Mouse (Mus musculus): Measurements from ENCODE around the gene 9430007A20Rik. TPM values are rescaled to one million over a fixed set of nuclear protein-coding genes. Genes with fewer than 3 reads are reported as not detected.

The 9430007A20Rik gene
- total RNA-seq (2023): not detected in 2 replicates

DNA sequence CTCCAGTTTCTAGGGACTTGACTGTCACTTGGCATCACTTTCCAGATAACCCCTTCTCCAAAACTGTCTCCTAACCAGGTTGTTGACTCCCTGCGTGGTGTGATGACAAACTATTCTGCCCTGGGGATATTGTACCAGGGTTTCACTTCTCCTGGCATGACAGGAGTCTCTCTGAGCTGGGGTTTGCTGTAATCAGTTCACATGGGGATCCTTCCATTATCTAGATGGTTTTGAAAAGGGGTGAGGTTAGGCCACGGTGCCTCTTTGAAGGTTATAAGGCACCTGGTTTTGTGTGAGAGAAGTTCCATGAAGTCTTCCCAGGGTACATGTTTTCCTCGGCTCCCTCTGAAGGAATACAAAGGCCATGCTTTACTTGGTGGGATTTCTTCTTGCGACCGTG, at the start of gene 9430007A20Rik:
9430007A20Rik (plus strand) TSS at position 301 of the 400 bp plus-strand sequence.

DNA sequence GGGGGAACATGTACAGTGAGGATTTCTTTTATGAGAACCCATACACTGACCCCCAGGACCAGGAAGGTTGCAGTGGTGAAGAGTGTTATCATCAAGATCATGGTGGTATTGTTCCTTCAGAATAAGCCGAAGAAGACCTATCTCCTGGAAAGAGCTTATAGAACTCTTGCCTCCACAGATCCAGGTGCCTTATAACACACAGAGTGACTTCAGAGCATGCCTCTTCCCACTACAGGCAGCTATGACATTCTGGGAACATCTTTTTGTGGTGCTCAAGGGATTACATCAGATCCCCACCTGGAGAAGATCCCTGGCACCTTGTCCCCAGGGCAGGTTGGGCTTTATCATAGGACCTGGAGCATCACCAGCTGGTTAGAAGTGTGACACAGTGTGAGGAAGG, 45.4 kb downstream of the 9430007A20Rik start, which contains the start of gene Gm13124:
Gm13124 (minus strand) TSS at position 101 of the 400 bp plus-strand sequence.

Other genes starting within 250 kb of the 9430007A20Rik start
- gene Pramel5, start 239.3 kb upstream of the 9430007A20Rik start, total RNA-seq (2023): not detected in 2 replicates
- gene Gm13128, start 189.6 kb upstream of the 9430007A20Rik start, total RNA-seq (2023): not detected in 2 replicates
- not detected in 2 replicates for gene Gm13119, start 161.9 kb upstream of the 9430007A20Rik start, total RNA-seq (2023)
- gene Pramef20, start 141.9 kb upstream of the 9430007A20Rik start, total RNA-seq (2023): not detected in 2 replicates
- gene Pramef12, start 111.4 kb upstream of the 9430007A20Rik start, total RNA-seq (2023): not detected in 2 replicates
- not detected in 2 replicates for gene 1700012P22Rik, start 81.0 kb upstream of the 9430007A20Rik start, total RNA-seq (2023)
- gene Gm9944, start 66.5 kb upstream of the 9430007A20Rik start, total RNA-seq (2023): not detected in 2 replicates
- not detected in 2 replicates for gene Aadacl3, start 56.1 kb upstream of the 9430007A20Rik start, total RNA-seq (2023)
- not detected in 2 replicates for gene Gm13124, start 45.3 kb downstream of the 9430007A20Rik start, total RNA-seq (2023)
- gene Aadacl4, start 93.9 kb downstream of the 9430007A20Rik start, total RNA-seq (2023): not detected in 2 replicates
- gene Gm436, start 166.5 kb downstream of the 9430007A20Rik start, total RNA-seq (2023): not detected in 2 replicates
- gene Gm13178, start 201.6 kb downstream of the 9430007A20Rik start, total RNA-seq (2023): not detected in 2 replicates